Mouse (Mus musculus): Measurements from ENCODE around the gene Mgme1. TPM values are rescaled to one million over a fixed set of nuclear protein-coding genes. Genes with fewer than 3 reads are reported as not detected.

Mgme1 gene
- 18.2 and 19.3 TPM in 2 replicates for total RNA-seq (2014; fragmentation: Nextera tagmentation)
- total RNA-seq (2017): 17.1 and 18.5 TPM in 2 replicates
- 1.5 and 1.8 TPM in 2 replicates for polyA plus RNA-seq (2012)

DNA sequence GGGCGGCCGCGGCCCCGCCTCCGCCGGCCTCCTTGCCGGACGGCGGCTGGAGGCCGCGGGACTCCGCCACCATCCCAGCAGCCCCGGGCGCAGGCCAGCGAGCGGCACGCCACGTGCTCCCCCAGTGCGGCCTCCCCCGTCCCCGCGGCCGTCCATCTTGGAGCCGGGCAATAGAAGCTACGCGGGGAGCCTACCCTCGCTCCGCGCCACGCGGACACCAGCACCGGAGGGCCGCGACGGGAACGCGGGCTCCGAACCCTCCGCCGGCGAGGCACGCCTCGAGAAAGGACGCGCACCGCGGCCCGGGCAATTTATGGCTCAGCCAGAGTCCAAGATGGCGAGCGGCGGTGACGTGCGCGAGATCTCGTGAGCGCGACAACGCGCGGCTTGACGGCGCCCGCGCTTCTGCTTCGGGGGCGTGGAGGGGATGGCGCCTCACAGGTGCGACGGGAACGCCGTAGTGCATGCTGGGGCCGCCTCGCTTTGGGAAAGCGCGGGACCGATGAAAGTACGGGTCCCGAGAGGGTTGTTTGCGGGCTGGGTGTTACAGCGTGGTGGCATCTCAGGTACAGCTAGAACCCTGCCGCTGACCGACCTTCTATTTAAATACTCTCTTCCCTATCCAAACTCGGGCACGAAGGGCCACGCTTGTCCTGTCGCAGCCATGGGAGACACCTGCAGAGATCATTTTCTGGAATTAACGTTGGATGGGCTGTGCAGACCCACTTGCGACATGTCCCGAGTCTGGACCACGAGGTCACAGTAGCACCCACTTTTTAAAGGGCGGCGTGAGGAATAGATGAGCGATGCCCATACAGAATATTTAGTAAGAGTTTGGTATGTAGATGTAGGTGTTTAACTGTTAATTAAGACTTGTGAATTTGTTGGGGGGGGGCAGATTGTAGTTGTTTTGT, at the start of gene Mgme1, which contains the start of gene Snx5:
Gene Mgme1 (plus strand): TSS at position 157 of the 914 bp plus-strand sequence.
Gene Snx5 (minus strand): TSS at position 400 of the 914 bp plus-strand sequence.
- ATAC-seq (ENCODE audit: extremely low read depth, insufficient number of reproducible peaks, low FRiP score, poor library complexity, severe bottlenecking) (peak; percentile 71), DNase-seq (ENCODE audit: low spot score) (peak; percentile 79)
- H3K27me3 ChIP-seq (ENCODE audit: insufficient read depth, low read length): no peaks in the 10 kb centered on the region
- no peaks in the 10 kb centered on the region for H3K9me3 ChIP-seq (replicated peaks)
- H3K4me3 ChIP-seq (ENCODE audit: low read depth, low read length): peak within 1 kb of the TSS; percentile 92
- H3K36me3 ChIP-seq (replicated peaks): peaks cover 50% of the 10 kb centered on the region
- TF ChIP-seq POLR2AphosphoS5 (IDR thresholded peaks at IDR 0.05; ENCODE audit: insufficient replicate concordance, low read depth, low read length): peak; percentile 69; the same call in 1 of the 2 replicates
- TF ChIP-seq GATA1 (IDR thresholded peaks at IDR 0.05; ENCODE audit: borderline replicate concordance, low read length): no peak
- H3K4me1 ChIP-seq (ENCODE audit: insufficient read depth, low read depth, low read length): peaks cover 52% of the 10 kb centered on the region

DNA sequence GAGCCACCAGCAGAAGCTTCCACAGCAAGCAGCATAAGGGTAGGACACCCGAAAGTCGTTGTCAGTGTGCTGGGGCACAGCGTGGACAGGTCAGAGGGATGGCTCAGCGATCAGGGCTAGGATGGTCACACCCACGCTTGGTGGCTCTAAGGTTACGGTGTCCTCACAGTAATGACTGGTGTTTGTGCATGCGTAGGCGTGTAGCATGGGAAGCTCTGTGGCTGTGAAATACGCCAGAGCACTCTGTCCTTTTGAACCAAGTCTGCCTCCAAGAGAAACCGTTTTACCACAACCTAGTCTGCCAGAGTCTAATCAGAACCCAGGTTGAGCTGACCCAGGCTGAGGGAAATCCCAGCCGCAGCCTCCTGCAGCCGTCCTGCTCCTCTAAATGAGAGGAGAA, 46.1 kb upstream of the Mgme1 start:
- ATAC-seq (ENCODE audit: extremely low read depth, insufficient number of reproducible peaks, low FRiP score, poor library complexity, severe bottlenecking) (no peak), DNase-seq (ENCODE audit: low spot score) (no peak)
- no peak overlapping the region for H3K4me3 ChIP-seq (ENCODE audit: low read depth, low read length)

DNA sequence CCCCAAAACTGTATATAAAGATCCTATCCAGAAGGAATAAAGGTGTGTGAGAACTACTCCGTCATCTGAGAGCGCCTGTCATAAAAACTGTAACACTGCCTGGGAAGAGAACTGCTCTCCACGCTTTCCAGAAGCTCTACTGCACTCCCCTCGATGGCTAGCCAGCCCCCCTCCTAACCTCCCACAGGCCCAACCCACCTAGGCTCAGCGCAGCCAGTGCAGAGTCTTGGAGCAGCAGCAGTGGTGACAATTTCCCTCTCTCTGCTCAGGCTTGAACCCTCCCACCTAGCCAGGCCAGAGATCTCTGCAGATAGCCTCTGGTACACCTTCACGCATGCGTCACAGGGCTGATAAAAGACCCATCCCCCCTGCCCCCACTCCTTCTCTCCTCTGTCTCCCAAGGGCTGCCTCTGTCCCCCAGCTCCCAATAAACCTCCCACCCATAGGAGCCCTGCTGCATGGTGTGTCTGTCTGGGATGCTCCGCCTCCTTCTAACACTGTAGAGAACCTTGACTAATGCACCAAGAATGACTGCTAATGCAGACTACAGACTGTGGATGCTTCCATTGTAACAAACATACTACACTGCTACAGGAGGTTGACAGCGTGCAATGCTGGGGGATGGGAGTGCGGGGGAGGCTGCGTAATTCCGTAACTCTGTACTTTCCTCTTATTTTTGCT, 43.4 kb upstream of the Mgme1 start:
- Histone ChIP-seq H3K36me3 (replicated peaks) (no peaks in the 10 kb centered on the region), H3K4me3 (ENCODE audit: low read depth, low read length) (no peak overlapping the region), H3K27me3 (ENCODE audit: insufficient read depth, low read length) (no peaks in the 10 kb centered on the region), H3K4me1 (ENCODE audit: insufficient read depth, low read depth, low read length) (no peaks in the 10 kb centered on the region), H3K9me3 (replicated peaks) (peaks cover 4% of the 10 kb centered on the region; the same call in 1 of the 2 replicates)
- DNase-seq (ENCODE audit: low spot score) (no peak), ATAC-seq (ENCODE audit: extremely low read depth, insufficient number of reproducible peaks, low FRiP score, poor library complexity, severe bottlenecking) (no peak)
- no peak for TF ChIP-seq GATA1 (IDR thresholded peaks at IDR 0.05; ENCODE audit: borderline replicate concordance, low read length)
- TF ChIP-seq GATA2 (IDR thresholded peaks at IDR 0.05; ENCODE audit: borderline replicate concordance, low read depth, low read length): no peak
- no peak for TF ChIP-seq POLR2AphosphoS5 (IDR thresholded peaks at IDR 0.05; ENCODE audit: insufficient replicate concordance, low read depth, low read length)
- TF ChIP-seq CTCF (IDR thresholded peaks at IDR 0.05; ENCODE audit: low read depth, low read length): no peak
- TF ChIP-seq TAL1 (conservative IDR thresholded peaks at IDR 0.05; ENCODE audit: low read depth, low read length): no peak

More for the DNA sequence above, 46.1 kb upstream of the Mgme1 start:
- TF ChIP-seq GATA1 (IDR thresholded peaks at IDR 0.05; ENCODE audit: borderline replicate concordance, low read length) (no peak), POLR2AphosphoS5 (IDR thresholded peaks at IDR 0.05; ENCODE audit: insufficient replicate concordance, low read depth, low read length) (no peak), GATA2 (IDR thresholded peaks at IDR 0.05; ENCODE audit: borderline replicate concordance, low read depth, low read length) (no peak), TAL1 (conservative IDR thresholded peaks at IDR 0.05; ENCODE audit: low read depth, low read length) (no peak), CTCF (IDR thresholded peaks at IDR 0.05; ENCODE audit: low read depth, low read length) (no peak)
- Histone ChIP-seq H3K9me3 (replicated peaks) (peaks cover 4% of the 10 kb centered on the region; the same call in 1 of the 2 replicates), H3K4me1 (ENCODE audit: insufficient read depth, low read depth, low read length) (no peaks in the 10 kb centered on the region), H3K27me3 (ENCODE audit: insufficient read depth, low read length) (no peaks in the 10 kb centered on the region), H3K36me3 (replicated peaks) (no peaks in the 10 kb centered on the region)

DNA sequence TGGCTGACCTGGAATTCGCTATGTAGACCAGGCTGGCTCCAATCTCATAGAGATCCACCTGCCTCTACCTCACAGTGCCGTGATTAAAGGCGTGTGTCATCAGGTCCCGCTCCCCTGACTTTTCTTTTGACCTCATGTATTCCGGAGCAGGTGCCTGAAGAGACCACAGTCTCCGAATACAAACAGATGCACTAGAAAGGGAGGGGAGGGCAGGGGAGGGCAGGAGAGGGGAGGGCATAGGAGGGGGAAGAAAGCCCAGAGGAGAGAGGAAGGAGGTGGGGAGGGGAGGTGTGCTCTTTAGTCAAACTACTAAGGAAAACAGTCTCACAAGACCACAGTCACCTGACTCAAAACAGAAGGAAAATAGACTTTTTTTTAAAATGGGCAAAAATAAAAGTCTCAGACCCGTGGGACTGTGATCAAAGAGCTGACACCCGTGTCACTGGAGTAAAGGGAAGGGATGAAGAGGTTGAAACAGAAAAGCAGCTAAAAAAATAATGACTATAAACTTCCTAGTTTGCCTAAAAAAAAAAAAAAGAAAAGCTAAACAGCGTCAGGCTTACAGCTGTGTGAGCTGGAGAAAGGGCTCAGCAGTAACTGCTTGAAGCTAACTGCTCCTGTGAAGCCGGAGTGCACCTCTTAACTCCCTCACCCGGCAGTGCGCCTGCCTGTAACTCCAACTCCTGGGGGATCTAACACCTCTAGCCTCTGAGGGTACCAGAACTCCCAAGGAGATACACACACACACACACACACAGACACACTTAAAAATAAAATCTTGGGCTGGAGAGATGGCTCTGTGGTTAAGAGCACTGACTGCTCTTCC, 41.7 kb upstream of the Mgme1 start:
- no peak overlapping the region for H3K4me3 ChIP-seq (ENCODE audit: low read depth, low read length)
- no peaks in the 10 kb centered on the region for H3K36me3 ChIP-seq (replicated peaks)
- DNase-seq (ENCODE audit: low spot score) (no peak), ATAC-seq (ENCODE audit: extremely low read depth, insufficient number of reproducible peaks, low FRiP score, poor library complexity, severe bottlenecking) (no peak)
- H3K9me3 ChIP-seq (replicated peaks): peaks cover 4% of the 10 kb centered on the region; the same call in 1 of the 2 replicates
- H3K4me1 ChIP-seq (ENCODE audit: insufficient read depth, low read depth, low read length): no peaks in the 10 kb centered on the region
- TF ChIP-seq GATA2 (IDR thresholded peaks at IDR 0.05; ENCODE audit: borderline replicate concordance, low read depth, low read length): no peak
- no peak for TF ChIP-seq GATA1 (IDR thresholded peaks at IDR 0.05; ENCODE audit: borderline replicate concordance, low read length)
- no peak for TF ChIP-seq TAL1 (conservative IDR thresholded peaks at IDR 0.05; ENCODE audit: low read depth, low read length)
- no peak for TF ChIP-seq CTCF (IDR thresholded peaks at IDR 0.05; ENCODE audit: low read depth, low read length)
- TF ChIP-seq POLR2AphosphoS5 (IDR thresholded peaks at IDR 0.05; ENCODE audit: insufficient replicate concordance, low read depth, low read length): no peak
- H3K27me3 ChIP-seq (ENCODE audit: insufficient read depth, low read length): peaks cover 2% of the 10 kb centered on the region; the same call in 1 of the 2 replicates

DNA sequence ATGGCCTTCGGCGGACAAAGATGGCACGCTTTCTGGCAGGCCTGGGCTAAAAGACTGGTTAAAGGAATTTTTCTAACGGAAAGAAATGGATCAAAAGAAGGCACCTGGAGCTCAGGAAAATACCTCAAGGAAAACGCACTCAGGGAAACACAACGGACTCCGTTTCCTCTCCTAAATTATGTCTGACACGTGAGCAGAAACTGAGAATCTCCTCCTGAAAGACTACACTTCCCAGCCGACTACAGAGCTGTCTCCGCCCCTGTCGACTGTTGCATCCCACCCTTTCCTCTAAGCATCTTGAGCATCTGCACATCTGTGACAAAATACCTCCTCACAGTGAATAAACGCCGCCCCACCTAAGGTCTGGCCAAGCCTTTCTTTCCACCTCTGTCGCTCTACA, 40.8 kb upstream of the Mgme1 start:
- H3K36me3 ChIP-seq (replicated peaks): no peaks in the 10 kb centered on the region
- no peak overlapping the region for H3K4me3 ChIP-seq (ENCODE audit: low read depth, low read length)
- H3K27me3 ChIP-seq (ENCODE audit: insufficient read depth, low read length): peaks cover 2% of the 10 kb centered on the region; the same call in 1 of the 2 replicates
- H3K9me3 ChIP-seq (replicated peaks): peaks cover 4% of the 10 kb centered on the region; the same call in 1 of the 2 replicates
- ATAC-seq (ENCODE audit: extremely low read depth, insufficient number of reproducible peaks, low FRiP score, poor library complexity, severe bottlenecking): no peak
- TF ChIP-seq GATA1 (IDR thresholded peaks at IDR 0.05; ENCODE audit: borderline replicate concordance, low read length) (no peak), TAL1 (conservative IDR thresholded peaks at IDR 0.05; ENCODE audit: low read depth, low read length) (no peak), POLR2AphosphoS5 (IDR thresholded peaks at IDR 0.05; ENCODE audit: insufficient replicate concordance, low read depth, low read length) (no peak), GATA2 (IDR thresholded peaks at IDR 0.05; ENCODE audit: borderline replicate concordance, low read depth, low read length) (no peak), CTCF (IDR thresholded peaks at IDR 0.05; ENCODE audit: low read depth, low read length) (no peak)
- H3K4me1 ChIP-seq (ENCODE audit: insufficient read depth, low read depth, low read length): no peaks in the 10 kb centered on the region
- DNase-seq (ENCODE audit: low spot score): no peak

Measured in G1E (cell line).